Mouse (Mus musculus) heart, postnatal 0 days (tissue): ENCODE data around the gene Celf6. TPM values are rescaled to one million over a fixed set of nuclear protein-coding genes. Genes with fewer than 3 reads are reported as not detected.

Experiments
- ATAC-seq: fragments of 200-750 bp; cut with Nextera tagmentation; 2 replicates; pipeline ENCODE4 v1.8.0; 2017; ENCODE audit warnings: low read depth, moderate number of reproducible peaks, moderate library complexity; ENCODE audit not compliant: insufficient read depth
- DNase-seq: peaks from one replicate; pipeline ENCODE4 v3.0.0-alpha.2; 2016; ENCODE audit warnings: low spot score
- H3K27ac ChIP-seq: fragments of 300-500 bp; sonication (generic); 2 replicates; pipeline ENCODE4 v1.5.1; 2014; ENCODE audit warnings: low read depth, mild to moderate bottlenecking
- H3K27me3 ChIP-seq: fragments of 300-500 bp; sonication (generic); 2 replicates; pipeline ENCODE4 v1.6.1; 2014; ENCODE audit warnings: low read length, mixed read lengths; ENCODE audit not compliant: control insufficient read depth, insufficient read depth
- H3K36me3 ChIP-seq: fragments of 300-500 bp; sonication (generic); replicated peaks from 2 replicates; pipeline ENCODE4 v1.6.1; 2014; ENCODE audit warnings: low read length, mixed read lengths; ENCODE audit not compliant: control insufficient read depth, insufficient read depth
- H3K4me1 ChIP-seq: fragments of 300-500 bp; sonication (generic); 2 replicates; pipeline ENCODE4 v1.6.1; 2014; ENCODE audit warnings: antibody characterized with exemption; ENCODE audit not compliant: control insufficient read depth, insufficient read depth
- H3K4me2 ChIP-seq: fragments of 300-500 bp; sonication (generic); 2 replicates; pipeline ENCODE4 v1.6.1; 2014; ENCODE audit warnings: low read depth, mild to moderate bottlenecking, low read length, moderate library complexity
- H3K4me3 ChIP-seq: fragments of 300-500 bp; sonication (generic); 2 replicates; pipeline ENCODE4 v1.5.1; 2014; ENCODE audit warnings: low read depth, low read length
- H3K9ac ChIP-seq: fragments of 300-500 bp; sonication (generic); replicated peaks from 2 replicates; pipeline ENCODE4 v1.6.1; 2014; ENCODE audit warnings: low read depth, low read length, mixed read lengths
- H3K9me3 ChIP-seq: fragments of 300-500 bp; sonication (generic); replicated peaks from 2 replicates; pipeline ENCODE4 v1.6.1; 2016; ENCODE audit warnings: low read length; ENCODE audit not compliant: control insufficient read depth
- CTCF ChIP-seq: IDR thresholded peaks from 2 replicates; pipeline ENCODE4 v1.5.1; 2016; ENCODE audit warnings: antibody characterized with exemption, control low read depth, low read depth
- EP300 ChIP-seq: IDR thresholded peaks from 2 replicates; pipeline ENCODE4 v1.6.1; 2016; ENCODE audit warnings: antibody characterized with exemption, low read depth
- WGBS: fragments of 180-500 bp; shearing (Covaris S2); extraction: QIAGEN DNeasy Blood & Tissue Kit; methylation state at CpG from one replicate; pipeline ENCODE4 v1.1.7; 2014; 5-methylcytosine and 5-hydroxymethylcytosine counted together
- polyA plus RNA-seq: library from polyadenylated mRNA; unstranded; fragments of >200 nt; fragmentation: Nextera tagmentation; extraction: Ambion mirVana; gene quantifications from 2 replicates; pipeline ENCODE4 v1.2.1, GENCODE M21; 2015
- total RNA-seq: library from RNA; depleted of rRNA; stranded (reverse); fragments of >200 nt; gene quantifications from 2 replicates; pipeline ENCODE4 v1.2.3, GENCODE M21; 2014; ENCODE audit warnings: low replicate concordance

Celf6 gene
- total and polyA plus RNA-seq, 2 experiments from 2014 or later: not detected

DNA sequence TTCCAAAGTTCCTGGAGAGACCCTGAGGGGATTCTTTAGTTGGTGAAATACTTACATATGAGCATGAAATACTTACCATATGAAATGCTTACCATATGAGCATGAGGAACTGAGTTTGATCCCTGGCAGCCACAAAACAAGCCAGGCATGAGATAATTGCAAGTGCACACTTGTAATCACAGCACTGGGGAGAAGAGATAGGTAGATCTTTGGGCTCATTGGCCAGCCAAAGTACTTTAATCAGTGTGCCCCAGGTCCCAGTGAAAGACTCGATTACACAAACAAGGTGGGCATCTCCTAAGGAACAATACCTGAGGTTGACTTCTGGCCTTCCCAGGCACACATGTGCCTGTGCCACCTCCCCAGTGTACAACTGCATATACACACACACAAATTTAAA is 60.7 kb downstream of the Celf6 start:
- H3K27ac ChIP-seq: no peak overlapping the region
- DNase-seq: no peak
- no peaks in the 10 kb centered on the region for H3K27me3 ChIP-seq
- H3K4me1 ChIP-seq: no peaks in the 10 kb centered on the region
- ATAC-seq: no peak
- H3K9me3 ChIP-seq: no peaks in the 10 kb centered on the region
- TF ChIP-seq EP300 (no peak), CTCF (no peak)
- no peak overlapping the region for H3K4me2 ChIP-seq
- WGBS: 61% methylated on average over 1 of the region's 1 CpGs
- no peak overlapping the region for H3K4me3 ChIP-seq
- no peak overlapping the region for H3K9ac ChIP-seq
- H3K36me3 ChIP-seq: peaks cover 79% of the 10 kb centered on the region

DNA sequence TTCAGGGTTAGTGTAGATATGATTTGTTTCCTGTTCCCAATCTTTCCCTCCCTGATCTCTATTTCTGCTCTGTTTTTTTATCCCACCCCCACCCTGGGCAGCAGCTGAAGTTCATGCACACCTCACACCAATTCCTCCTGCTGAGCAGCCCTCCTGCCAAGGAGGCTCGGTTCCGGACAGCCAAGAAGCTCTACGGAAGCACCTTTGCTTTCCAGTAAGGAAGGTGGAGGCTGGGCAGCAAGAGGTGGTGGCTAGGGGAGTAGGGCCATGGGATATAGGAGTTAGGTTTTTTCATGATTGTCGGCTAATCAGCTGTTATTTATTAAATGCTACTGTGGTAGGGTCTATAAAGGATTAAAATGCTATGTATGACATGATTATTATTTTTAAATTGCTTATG is 62.2 kb downstream of the Celf6 start:
- 82% methylated on average over 4 of the region's 4 CpGs for WGBS
- ATAC-seq: no peak
- Histone ChIP-seq H3K4me2 (no peak overlapping the region), H3K27me3 (no peaks in the 10 kb centered on the region), H3K36me3 (peaks cover 67% of the 10 kb centered on the region), H3K27ac (no peak overlapping the region), H3K9ac (no peak overlapping the region), H3K4me1 (no peaks in the 10 kb centered on the region), H3K9me3 (no peaks in the 10 kb centered on the region), H3K4me3 (no peak overlapping the region)
- DNase-seq: no peak
- TF ChIP-seq CTCF (no peak), EP300 (no peak)

DNA sequence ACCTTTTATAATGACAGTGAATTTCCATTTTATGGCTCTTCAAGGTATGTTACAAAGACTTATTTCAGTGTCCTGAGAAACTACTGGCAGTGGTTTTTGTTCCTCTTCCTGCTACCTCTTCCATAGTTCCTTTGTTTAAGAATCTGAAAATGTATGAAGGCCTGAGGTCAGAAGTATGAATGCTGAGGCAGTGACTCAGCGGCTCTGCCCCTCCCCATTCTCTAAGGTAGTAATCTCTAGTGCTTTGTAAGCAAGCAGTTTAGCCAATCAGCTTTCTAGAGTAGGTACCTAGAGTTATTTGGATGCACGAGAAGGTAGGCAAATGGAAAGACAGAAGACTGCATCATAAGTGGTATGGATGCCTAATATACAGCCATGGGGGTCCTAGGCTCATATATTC is 63.6 kb downstream of the Celf6 start:
- H3K36me3 ChIP-seq: peaks cover 65% of the 10 kb centered on the region

DNA sequence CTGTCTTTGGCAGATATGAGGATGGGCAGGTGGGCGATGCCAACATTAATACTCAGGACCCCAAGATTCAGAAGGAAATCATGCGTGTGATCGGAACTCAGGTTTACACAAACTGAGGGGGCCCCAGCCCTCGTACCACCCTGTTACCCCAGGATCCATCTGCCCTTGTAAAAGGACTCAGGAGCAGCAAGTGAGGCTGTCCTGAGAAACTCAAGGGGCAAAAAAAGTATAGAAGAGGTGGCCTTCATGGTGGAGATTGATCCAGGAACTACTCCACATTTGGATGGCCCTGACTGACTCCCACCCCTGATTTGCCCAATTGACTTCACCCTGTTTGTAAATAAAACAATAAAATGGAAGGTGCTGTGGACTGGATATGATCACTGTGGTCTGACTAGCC is 72.2 kb downstream of the Celf6 start:
- H3K9me3 ChIP-seq: no peaks in the 10 kb centered on the region
- ATAC-seq (no peak), DNase-seq (no peak)
- H3K36me3 ChIP-seq: peaks cover 37% of the 10 kb centered on the region
- H3K4me1 ChIP-seq: no peaks in the 10 kb centered on the region
- H3K9ac ChIP-seq: no peak overlapping the region
- no peaks in the 10 kb centered on the region for H3K27me3 ChIP-seq
- no peak overlapping the region for H3K4me2 ChIP-seq
- WGBS: 96% methylated on average over 4 of the region's 4 CpGs
- no peak overlapping the region for H3K27ac ChIP-seq
- H3K4me3 ChIP-seq: no peak overlapping the region
- TF ChIP-seq CTCF (no peak), EP300 (no peak)

More for the DNA sequence above, 63.6 kb downstream of the Celf6 start:
- Histone ChIP-seq H3K4me1 (no peaks in the 10 kb centered on the region), H3K4me2 (no peak overlapping the region), H3K9me3 (no peaks in the 10 kb centered on the region), H3K27me3 (no peaks in the 10 kb centered on the region), H3K27ac (no peak overlapping the region), H3K9ac (no peak overlapping the region), H3K4me3 (no peak overlapping the region)
- no peak for ATAC-seq
- DNase-seq: no peak
- WGBS: 75% methylated on average over 2 of the region's 2 CpGs
- no peak for TF ChIP-seq EP300

DNA sequence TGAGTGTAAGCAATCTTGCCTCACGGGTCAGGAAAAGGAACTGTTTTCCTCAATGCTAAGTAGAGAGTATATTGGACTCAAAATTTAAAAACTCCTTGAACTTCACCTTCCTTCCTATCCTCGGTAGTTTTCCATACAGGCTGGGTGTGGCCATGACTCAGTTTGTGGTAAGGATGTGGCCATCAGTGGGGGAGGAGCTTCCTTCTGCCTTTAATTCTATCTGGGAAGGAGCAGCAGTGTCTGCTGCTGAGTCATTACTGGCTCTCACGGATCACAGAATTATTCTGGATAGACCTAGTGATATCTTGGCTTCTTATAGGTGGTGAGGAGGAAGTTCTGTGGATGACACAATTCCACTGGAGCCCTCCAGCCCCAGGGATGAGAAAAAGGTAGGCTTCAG is 75.7 kb downstream of the Celf6 start:
- TF ChIP-seq EP300: no peak
- TF ChIP-seq CTCF: no peak

DNA sequence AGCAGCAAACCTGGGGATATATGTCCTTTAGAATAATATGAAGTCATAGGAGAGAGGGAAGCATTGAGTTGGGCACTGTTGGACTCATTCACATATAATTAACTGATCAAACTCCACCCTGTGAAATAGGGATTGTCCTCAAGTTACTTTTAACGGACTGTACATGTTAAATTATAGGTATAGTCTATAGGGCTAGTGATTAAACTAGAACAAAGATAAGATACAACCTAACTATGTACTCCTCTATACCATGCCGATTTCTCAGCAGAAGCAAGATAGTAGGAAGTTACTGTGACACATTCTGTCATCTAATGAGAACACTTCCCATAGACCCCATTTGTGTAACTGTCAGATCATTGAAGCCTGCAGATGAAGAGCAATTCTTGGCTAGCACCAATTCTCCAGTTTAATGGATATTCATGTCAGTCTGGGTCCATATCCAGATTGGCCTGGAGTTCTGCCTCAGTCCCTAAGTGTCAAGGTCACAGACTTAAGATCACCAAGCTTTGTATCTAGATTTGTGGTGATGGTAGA is 76.8 kb downstream of the Celf6 start:
- 72% methylated on average over 2 of the region's 2 CpGs for WGBS
- Histone ChIP-seq H3K4me3 (no peak overlapping the region), H3K27me3 (no peaks in the 10 kb centered on the region), H3K36me3 (peaks cover 17% of the 10 kb centered on the region), H3K4me2 (no peak overlapping the region), H3K27ac (no peak overlapping the region), H3K4me1 (peaks cover 17% of the 10 kb centered on the region; the same call in 1 of the 2 replicates), H3K9ac (no peak overlapping the region), H3K9me3 (no peaks in the 10 kb centered on the region)
- TF ChIP-seq CTCF (no peak), EP300 (no peak)
- ATAC-seq (no peak), DNase-seq (no peak)

More for the DNA sequence above, 75.7 kb downstream of the Celf6 start:
- no peak for DNase-seq
- H3K36me3 ChIP-seq: peaks cover 28% of the 10 kb centered on the region
- no peak overlapping the region for H3K4me2 ChIP-seq
- 15% methylated on average over 3 of the region's 3 CpGs for whole genome bisulfite sequencing
- no peak overlapping the region for H3K4me3 ChIP-seq
- no peaks in the 10 kb centered on the region for H3K9me3 ChIP-seq
- H3K9ac ChIP-seq: no peak overlapping the region
- H3K4me1 ChIP-seq: peaks cover 6% of the 10 kb centered on the region; the same call in 1 of the 2 replicates
- peak overlapping the region; percentile 9; the same call in 1 of the 2 replicates for H3K27ac ChIP-seq
- H3K27me3 ChIP-seq: no peaks in the 10 kb centered on the region
- no peak for ATAC-seq
